Mouse (Mus musculus) cerebellum, adult 8-10 months (tissue): ENCODE data around the gene Pdxk.
A peak's percentile ranks its signal among the peaks of the same experiment; 100 is the strongest.
"Not testable (repeated sequence)": the region's sequence is repeated elsewhere in the genome, so short reads cannot be mapped to it uniquely, and the experiment has no call there.

ENCODE experiments used
- DNase-seq: peaks from one replicate; pipeline ENCODE4 v3.0.0; 2022

Gene Pdxk

DNA sequence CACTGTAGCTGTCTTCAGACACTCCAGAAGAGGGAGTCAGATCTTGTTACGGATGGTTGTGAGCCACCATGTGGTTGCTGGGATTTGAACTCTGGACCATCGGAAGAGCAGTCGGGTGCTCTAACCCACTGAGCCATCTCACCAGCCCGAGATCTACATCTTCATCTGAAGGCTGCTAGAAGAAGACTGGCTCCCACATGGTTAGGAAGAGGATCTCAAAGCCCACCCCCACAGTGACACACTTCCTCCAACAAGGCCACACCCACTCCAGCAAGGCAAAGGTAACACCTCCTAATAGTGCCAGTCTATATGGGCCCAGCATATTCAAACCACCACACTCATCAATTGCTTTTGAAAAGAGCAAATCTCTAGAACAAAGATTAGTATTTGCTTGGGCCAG, 49.8 kb downstream of the Pdxk start:
- DNase-seq: not testable (repeated sequence)

- DNase-seq: no peak
Measured at GRCm38 (mm10) chr10:78413152-78413520, 51.6 kb downstream of the Pdxk start.

GRCm38 (mm10) chr10:78412319-78413151, 52.2 kb downstream of the Pdxk start, which contains the start of gene Rrp1:
Gene Rrp1 (minus strand): TSS chr10:78413043.
- DNase-seq: peak; percentile 98

- no peak for DNase-seq
Measured at GRCm38 (mm10) chr10:78411851-78412250, 52.9 kb downstream of the Pdxk start.

GRCm38 (mm10) chr10:78409035-78409788, 55.6 kb downstream of the Pdxk start:
- no peak for DNase-seq

GRCm38 (mm10) chr10:78407132-78407531, 57.6 kb downstream of the Pdxk start:
- no peak for DNase-seq

DNA sequence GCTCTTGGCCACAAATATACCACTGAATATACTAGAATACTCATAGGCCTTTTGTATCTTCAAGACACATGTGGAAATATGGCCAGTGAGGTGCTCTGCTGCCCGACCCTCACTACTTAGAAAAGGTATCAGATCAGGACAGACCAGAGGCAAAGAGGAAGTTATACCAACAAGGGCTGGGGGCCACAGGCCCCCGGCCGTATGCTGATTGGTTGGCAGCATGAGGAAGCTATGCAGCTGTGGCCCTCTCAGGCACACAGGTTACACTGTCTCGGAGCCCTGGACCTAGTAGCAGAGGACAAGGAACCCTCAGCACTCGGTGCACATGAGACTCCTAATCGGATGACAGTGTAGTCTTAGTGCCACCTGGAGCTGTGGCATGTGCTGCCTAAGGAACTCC, 58.6 kb downstream of the Pdxk start:
- no peak for DNase-seq

- DNase-seq: no peak
Measured at GRCm38 (mm10) chr10:78402301-78402922, 62.4 kb downstream of the Pdxk start.

DNA sequence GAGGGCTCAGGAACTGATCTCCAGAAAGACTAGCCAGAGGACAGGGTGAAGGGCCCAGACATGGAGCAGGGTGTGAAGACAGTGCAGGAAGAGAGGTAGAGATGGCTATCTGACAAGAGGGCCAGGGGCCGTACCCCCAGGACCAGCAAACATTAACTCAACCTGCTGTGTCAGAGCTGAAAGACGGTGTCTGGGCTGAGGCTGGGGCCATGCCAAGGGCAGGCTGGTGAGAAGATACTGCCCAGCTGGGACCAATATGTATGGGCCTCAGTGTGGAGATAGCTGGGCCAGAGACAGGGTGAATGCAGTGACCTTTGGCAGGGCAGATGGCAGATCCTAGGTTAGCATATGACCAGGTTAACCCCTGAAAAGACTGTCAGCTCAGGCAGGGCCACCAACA, 63.6 kb downstream of the Pdxk start:
- DNase-seq: no peak

DNA sequence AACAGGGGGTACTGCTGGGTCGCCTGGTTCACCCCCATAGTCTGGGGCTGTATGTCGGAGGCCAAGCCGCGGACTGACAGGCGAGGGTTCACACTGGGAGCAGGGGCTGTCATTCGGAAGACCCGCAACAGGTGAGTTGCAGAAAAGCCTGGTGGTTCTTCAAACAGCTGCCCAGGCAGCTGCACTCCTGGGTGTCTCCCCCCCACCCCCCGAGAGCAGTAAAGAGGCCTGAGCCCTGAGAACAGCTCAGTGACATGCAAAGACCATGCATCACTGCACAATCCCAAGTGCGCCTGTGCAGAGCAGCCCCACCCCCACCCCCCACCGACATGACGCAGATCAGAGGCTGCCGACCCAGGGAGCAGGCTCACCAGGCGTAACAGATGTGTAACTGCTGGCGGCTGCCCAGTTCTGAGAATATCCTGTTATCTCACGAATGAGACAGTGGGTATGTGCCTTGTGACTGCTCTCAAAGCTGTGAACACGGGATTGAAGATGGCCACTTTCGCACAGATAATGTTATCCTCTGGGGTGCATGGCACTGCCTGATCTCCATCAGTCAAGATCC, 65.6 kb downstream of the Pdxk start:
- no peak for DNase-seq

- no peak for DNase-seq
Measured at GRCm38 (mm10) chr10:78396625-78396885, 68.2 kb downstream of the Pdxk start.

DNA sequence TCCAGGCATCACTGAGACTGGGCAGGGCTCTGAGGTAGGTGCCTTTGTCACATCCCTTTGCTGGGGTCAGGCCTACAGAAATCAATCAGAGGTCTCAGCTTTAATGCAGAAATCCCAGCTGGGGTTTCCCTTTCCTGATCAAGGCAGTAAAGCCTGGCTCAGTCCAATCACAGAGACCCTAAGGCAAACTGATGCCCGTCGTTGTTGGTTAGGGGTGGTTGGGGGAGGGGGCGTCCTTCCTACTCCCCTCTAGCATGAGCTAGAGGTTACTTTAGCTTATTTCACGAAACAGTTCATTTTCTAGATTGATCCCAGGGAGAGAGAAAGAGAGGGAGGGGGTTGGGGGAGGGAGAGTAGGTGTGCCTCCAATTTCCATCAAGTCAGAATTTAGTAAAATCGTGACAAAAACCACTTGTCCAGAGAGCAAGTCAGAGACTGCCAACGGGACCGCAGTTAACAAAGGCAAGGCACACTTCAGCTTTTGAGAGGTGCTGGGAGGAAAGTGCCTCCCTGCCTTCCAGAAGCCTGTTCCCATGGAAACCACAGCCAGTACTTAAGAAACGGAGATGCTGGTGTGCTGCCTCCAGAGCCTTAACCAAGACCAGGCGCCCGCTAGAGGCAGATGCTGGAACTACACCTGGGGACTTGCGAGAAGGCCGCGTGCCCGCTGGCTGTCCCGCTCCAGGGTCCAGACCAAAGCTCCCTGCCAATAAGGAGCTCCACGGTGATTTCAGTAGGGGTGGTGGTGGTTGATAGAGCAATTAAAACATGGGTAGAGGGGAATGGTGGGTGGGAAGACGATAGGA, 68.8 kb downstream of the Pdxk start:
- DNase-seq: peak; percentile 96

GRCm38 (mm10) chr10:78395377-78395776, 69.4 kb downstream of the Pdxk start:
- DNase-seq: no peak

DNA sequence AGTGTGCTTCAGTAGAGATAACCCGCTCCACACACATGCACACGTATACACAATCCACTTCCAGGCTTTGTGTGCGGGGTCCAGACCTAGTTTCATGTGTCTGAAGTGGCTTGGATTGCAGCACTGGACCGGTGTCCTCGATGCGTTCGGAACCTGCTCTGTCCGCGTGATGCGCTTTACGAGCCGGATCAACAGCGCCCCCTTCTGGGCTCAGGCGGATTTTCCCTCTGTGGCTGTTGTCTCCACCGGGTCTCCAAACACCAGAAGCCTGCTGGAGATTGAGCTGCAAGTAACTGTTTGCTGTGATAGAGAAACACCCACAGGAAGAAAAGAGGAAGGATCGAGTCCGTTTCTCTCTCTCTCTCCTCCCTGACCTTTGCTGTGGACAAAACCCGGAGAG, 72.7 kb downstream of the Pdxk start:
- peak; percentile 88 for DNase-seq

DNA sequence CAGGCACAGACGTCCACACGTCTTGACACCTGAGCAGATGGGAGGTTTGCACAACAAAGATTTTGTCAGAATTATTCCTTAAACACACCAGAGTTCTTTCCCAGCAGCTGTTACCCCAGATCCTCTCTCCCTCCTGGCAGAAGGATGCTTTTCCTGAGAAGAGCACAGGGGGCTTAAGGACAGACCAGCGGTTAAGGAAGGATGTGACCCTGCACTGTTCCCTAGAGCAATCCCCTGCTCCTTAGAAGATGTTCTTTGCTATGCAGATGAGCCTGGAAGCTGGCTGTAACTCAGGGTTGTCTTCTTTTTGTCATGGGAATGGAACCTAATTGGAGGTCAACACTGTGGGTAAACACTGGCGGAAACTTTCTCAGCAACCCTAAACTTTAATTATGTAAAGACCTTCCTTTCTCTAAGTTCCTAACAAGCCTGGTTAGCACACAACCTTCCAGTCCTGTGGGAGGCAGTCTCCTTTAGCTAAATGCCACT, 73.7 kb downstream of the Pdxk start:
- no peak for DNase-seq

DNA sequence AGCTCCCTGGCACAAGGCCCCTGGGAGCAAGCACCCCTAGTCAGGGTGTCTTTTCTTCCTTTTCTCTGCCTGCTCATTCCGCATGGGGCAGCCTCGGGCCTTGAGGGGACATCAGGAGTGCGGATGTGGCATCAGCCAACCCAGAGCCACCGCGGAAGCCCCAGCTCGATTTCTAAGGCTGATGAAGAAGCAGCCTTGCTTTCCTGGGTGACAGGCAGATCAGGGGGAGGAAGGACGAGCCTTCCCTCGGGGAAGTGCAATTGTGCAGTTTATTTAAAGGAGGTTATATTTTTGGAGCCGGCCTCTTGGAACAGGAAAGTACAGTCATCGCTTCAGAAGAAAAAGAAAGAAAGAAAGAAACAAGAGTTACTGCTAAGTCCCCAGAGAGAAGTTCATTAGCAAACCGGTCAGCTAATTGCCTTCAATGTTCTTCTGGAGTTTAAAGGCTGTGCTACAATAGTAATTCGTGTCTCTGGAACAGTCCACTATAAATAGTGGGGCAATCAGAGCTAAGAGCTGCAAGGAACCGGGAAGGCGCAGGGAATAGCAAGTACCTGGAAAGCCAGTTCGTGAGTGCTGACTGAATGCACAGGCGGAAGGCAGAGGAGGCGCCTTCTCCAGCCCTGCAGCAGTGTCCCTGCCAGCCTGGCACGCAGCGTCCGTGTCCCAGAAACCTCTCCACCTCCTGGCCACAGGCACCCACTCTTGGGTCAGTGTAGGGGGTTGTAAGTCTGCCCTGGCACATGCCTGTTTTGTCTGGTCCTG, 76.4 kb downstream of the Pdxk start:
- no peak for DNase-seq
